Mouse (Mus musculus): ENCODE measurements around the gene Ccl20. TPM values are rescaled to one million over a fixed set of nuclear protein-coding genes. Genes with fewer than 3 reads are reported as not detected.
A peak's percentile ranks its signal among the peaks of the same experiment; 100 is the strongest.

Ccl20 gene
- total RNA-seq, 2 experiments from 2014 or later: not detected

DNA sequence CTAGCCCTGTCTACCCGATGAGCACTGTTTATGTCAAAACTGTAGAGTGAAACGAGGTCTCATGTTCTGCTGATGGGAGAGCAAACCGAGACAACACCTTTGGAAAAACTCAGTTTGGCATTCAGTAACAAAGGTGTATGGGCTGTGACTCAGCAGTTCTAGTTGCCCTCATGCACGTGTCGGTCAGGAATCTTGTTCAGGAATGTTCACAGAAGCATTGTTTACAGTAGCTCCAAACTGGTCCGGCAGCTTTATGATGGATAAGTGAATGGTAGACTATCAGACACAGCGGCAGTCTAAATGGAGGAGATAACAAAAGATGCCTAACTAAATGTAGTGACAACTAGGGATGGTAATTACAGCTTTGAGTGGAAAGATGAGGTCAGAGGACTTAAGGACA lies 19.3 kb downstream of the Ccl20 start:
- DNase-seq (ENCODE audit: low spot score in 2 of 2): no peak
- intact Hi-C loops (cut with DNase I): no loop called here

DNA sequence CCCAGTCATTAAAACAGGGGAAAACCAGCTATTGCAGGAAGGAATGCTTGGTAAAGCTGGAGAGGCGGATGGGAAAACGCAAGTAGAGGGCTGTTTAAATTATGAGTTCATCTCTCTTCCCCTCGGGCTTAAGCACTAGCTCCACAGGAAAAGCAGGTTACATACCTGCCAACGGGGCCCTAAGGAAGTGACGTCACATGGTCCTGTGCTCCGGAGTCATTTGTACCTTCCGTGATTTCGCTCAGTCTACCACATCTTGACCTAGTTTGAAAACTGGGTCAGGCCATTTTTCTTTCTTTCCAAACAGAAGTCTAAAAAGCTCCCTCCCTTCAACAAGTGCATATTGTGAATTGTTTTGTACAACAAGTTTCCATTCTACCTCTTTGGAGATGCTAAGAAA lies 21.3 kb downstream of the Ccl20 start:
- DNase-seq (ENCODE audit: low spot score in 2 of 2): no peak
- intact Hi-C loops (cut with DNase I): no loop called here

DNA sequence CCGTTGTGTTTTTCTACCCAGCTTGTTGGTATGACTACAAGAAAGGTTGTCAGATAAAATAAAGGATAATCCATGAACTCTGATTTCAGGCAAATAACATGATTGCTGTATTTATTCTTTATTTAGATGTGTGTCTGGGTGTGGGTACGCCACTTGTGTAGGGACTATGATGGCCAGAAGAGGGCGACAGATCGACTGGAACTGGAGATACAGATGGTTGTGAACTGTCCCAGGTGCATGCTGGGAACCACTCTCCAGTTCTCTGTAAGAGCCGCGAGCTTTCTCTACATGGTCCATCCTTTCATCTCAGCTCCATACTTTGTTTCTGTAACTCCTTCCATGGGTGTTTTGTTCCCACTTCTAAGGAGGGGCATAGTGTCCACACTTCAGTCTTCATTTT lies 22.2 kb downstream of the Ccl20 start:
- intact Hi-C loops (cut with DNase I): no loop called here
- DNase-seq (ENCODE audit: low spot score in 2 of 2): no peak

DNA sequence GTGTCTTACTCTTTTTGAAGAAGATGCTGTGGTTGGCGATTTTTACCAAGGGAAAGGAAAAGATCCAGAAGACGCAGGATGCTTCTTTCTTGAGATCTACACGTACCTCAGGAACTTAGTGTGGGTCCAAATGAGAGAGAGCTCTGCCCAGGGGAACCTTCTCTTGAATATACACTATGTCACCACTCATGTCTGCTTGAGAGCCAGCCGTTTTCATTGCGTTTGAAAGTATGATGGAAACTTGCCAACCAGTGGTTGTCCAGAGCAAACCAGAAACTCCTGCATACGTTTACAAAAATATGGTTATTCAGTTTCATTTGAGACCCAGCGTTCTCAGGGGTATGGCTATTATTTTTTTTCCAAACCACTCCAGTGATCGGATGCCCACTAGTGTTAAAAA lies 24.9 kb downstream of the Ccl20 start:
- DNase-seq (ENCODE audit: low spot score in 2 of 2): no peak
- intact Hi-C loops (cut with DNase I): no loop called here

DNA sequence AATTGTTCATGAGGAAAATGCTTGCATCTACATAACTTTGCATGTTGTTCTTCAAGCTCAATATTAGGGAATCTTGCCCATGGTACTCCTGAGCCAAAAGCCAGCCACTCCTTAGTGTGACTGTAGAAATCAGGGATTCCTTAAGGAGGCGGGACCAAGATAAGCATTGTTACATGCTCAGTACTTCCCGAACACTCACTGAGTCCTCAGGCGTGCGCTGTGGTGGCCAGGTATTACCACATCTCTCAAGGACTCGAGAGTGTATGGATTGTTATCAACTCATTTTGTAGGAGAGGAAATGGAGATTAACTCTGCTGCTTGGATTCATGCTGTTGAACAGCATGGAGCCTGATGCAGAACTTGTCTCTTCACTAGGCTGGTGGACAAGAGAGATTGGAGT lies 25.5 kb downstream of the Ccl20 start:
- intact Hi-C loops (cut with DNase I): no loop called here
- no peak for DNase-seq (ENCODE audit: low spot score in 2 of 2)

DNA sequence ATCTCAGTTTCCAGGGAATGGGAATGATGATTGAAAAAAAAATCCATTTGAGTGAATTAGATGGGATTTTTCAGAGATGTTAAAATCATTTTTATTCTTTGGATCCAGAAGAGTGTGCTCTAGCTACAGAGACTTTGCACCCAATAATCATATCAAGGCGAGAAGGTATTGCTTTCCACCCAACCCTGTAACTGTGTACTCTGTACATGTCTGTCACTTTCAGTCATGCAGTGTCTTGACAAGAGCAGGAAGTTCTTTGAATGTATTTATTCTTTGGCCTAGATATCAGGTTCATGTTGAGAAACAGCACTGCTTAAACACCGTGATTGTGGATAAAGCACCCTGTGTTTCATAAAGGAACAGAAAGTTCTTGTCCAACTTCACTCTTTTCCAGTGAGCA lies 30.0 kb downstream of the Ccl20 start:
- DNase-seq (ENCODE audit: low spot score in 2 of 2): no peak
- intact Hi-C loops (cut with DNase I): no loop called here

DNA sequence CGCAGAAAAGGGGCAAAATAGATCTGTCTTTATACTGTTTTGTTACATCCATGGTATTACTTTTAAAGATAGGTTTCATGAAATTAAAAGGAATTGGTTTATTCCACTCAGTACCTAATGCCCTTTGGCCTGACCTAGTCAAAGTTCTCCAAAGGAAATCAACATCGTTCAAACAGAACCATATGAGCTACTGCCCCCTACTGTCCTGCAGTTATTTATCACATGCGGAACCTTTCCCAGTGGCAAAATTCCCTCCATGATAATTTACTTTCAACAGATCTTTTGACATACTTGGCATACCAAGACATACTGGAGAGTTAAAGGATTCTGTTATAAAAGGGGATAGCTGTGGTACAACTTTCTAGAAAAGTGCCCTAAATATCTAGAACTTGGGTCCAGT lies 33.7 kb downstream of the Ccl20 start:
- intact Hi-C loops (cut with DNase I): no loop called here
- no peak for DNase-seq (ENCODE audit: low spot score in 2 of 2)

DNA sequence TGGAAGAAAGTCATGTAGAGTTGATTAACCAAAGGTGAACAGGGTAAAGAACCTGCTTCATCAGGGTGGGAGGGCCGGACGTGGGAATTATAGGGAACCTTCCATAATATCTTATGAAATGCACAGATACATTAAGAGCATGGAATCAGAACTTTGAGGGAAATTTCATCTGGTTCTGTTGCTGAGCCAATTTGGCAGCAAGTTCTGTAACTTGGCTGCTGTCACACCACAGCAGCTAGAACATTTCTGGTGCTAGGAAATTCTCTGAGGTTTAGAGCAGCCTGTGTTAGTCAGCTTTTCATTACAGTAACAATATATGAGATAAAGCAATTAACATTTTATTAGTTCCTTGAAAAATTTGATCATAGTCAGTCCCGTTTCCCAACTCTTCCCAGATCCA lies 36.4 kb downstream of the Ccl20 start:
- intact Hi-C loops (cut with DNase I): no loop called here
- peak; percentile 26 to 36 for DNase-seq (ENCODE audit: low spot score in 2 of 2)

DNA sequence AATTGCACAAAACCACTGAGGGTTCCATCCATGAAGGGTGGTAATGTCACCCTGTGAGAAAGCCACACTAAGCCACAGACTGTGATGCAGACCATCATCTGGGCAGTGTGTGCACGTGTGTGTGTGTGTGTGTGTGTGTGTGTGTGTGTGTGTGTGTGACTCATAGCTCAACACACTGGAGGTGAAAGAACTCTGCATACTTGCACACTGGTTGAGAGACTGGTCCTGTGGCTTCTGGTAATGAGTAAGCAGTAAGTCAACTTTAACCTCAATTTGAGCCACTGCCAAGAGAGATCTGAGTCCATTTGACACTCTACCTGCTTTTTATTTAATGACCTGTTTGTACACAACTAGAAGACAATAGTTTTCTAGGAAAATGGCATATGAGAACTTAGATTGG lies 40.3 kb downstream of the Ccl20 start:
- DNase-seq (ENCODE audit: low spot score in 2 of 2): no peak
- intact Hi-C loops (cut with DNase I): no loop called here

DNA sequence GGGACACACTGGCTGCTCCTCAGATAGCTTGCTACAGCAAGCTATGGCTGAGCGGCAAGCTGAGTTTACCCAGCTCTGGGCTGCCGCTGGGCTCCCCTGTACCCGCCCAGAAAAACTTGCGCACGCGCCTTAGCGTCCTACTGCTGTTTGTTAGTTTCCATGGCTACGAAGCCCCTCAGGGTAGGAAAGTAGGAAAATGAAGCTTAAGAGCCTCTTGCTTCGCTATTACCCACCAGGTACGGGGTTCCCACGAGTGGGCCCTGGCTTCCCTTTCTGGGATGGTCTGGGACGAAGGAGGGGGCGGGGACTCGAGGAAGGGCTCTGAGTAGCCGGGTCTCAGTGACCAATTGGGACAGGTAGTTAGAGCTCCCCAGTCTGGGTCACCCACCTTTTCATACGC lies 43.0 kb downstream of the Ccl20 start, which contains the start of gene Daw1:
Gene Daw1 (plus strand): TSS at position 150 of the 400 bp plus-strand sequence.
- peak; percentile 57 for DNase-seq (ENCODE audit: low spot score in 2 of 2)
- intact Hi-C loops (cut with DNase I): no loop called here

DNA sequence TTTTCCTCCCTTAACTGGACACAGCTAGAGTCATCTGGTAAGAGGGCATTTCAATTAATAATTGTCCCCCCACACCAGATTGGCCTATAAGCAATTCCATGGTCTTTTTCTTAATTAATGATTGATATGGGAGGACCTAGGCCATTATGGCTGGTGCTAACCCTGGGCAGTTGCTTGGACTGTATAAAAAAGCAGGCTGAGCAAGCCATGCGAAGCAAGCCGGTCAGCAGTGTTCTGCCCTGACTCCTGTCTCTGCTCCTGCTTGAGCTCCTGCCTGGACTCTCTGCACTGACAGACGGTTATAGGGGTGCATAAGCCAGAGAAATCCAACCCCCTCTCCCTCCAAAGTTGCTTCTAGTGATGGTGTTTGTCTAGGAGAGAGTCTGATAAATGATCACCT lies 45.1 kb downstream of the Ccl20 start:
- no peak for DNase-seq (ENCODE audit: low spot score in 2 of 2)
- intact Hi-C loops (cut with DNase I): no loop called here

DNA sequence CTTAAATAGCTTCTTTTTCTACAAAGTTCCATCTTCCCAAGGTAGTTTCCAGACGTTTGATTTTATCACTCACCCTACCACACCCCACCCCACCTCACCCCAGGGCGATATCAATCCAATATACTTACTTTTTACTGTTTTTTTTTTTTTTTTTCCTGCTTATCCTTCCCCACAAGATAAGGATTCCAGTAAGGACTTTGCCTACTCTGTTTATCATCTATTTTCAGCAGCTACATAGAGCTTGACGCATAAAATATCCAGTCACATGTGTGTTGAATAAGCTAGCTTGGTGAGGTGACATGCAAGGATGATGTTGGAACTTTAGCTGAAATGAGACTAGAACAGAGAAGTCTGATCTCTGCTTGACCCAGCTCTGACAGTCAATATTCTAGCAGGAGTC lies 47.5 kb downstream of the Ccl20 start:
- no peak for DNase-seq (ENCODE audit: low spot score in 2 of 2)
- intact Hi-C loops (cut with DNase I): no loop called here

Other genes with a start within 250 kb of the Ccl20 start
- under 1 TPM; 0.42 to 0.52 TPM for gene A030005L19Rik, start 203.4 kb upstream of the Ccl20 start, total RNA-seq (2021)
- gene A030014E15Rik, start 191.8 kb upstream of the Ccl20 start, total RNA-seq (2021): not detected
- not detected for gene Gm6217, start 185.4 kb upstream of the Ccl20 start, total RNA-seq (2021)
- not detected for gene A030003K21Rik, start 173.4 kb upstream of the Ccl20 start, total RNA-seq (2021)
- not detected for gene Gm7544, start 160.8 kb upstream of the Ccl20 start, total RNA-seq (2021)
- not detected for gene Gm47955, start 156.5 kb upstream of the Ccl20 start, total RNA-seq (2021)
- not detected for gene Gm47959, start 116.2 kb upstream of the Ccl20 start, total RNA-seq (2021)
- 1 to 10 TPM; 2.2 to 2.8 TPM for gene Slc19a3, start 78.3 kb upstream of the Ccl20 start, total RNA-seq (2021)
- gene Krtap28-10, start 74.3 kb upstream of the Ccl20 start, total RNA-seq (2021): not detected
- not detected for gene Gm47969, start 71.8 kb upstream of the Ccl20 start, total RNA-seq (2021)
- gene A030005K14Rik, start 57.4 kb upstream of the Ccl20 start, total RNA-seq (2021): not detected
- not detected for gene Krtap28-13, start 55.8 kb upstream of the Ccl20 start, total RNA-seq (2021)
- under 1 TPM in 1 of 2 experiments, not detected in 1; 0.20 TPM for gene Daw1, start 43.0 kb downstream of the Ccl20 start, total RNA-seq (2021)

Measured in left cerebral cortex, postnatal 36 days (tissue).